Mouse (Mus musculus) forebrain, postnatal 0 days (tissue): ENCODE results near the gene Ppfibp2. TPM values are rescaled to one million over a fixed set of nuclear protein-coding genes. Genes with fewer than 3 reads are reported as not detected.

Experiments used
- ATAC-seq: fragments of 200-750 bp; cut with Nextera tagmentation; 2 replicates; pipeline ENCODE4 v1.8.0; 2017; ENCODE audit warnings: mild to moderate bottlenecking, moderate library complexity
- DNase-seq: peaks from one replicate; pipeline ENCODE4 v3.0.0-alpha.2; 2015
- H3K27ac ChIP-seq: fragments of 300-500 bp; sonication (generic); 2 replicates; pipeline ENCODE4 v1.5.1; 2014; ENCODE audit warnings: low read depth, mild to moderate bottlenecking, antibody characterized with exemption, low read length, moderate library complexity, mixed read lengths
- H3K27me3 ChIP-seq: fragments of 300-500 bp; sonication (generic); 2 replicates; pipeline ENCODE4 v1.6.1; 2014; ENCODE audit warnings: mild to moderate bottlenecking, low read length, mixed read lengths; ENCODE audit not compliant: insufficient read depth
- H3K36me3 ChIP-seq: fragments of 300-500 bp; sonication (generic); 2 replicates; pipeline ENCODE4 v1.6.1; 2014; ENCODE audit warnings: mild to moderate bottlenecking, moderate library complexity; ENCODE audit not compliant: insufficient read depth
- H3K4me1 ChIP-seq: fragments of 300-500 bp; sonication (generic); 2 replicates; pipeline ENCODE4 v1.6.1; 2014; ENCODE audit warnings: antibody characterized with exemption; ENCODE audit not compliant: insufficient read depth
- H3K4me2 ChIP-seq: fragments of 300-500 bp; sonication (generic); 2 replicates; pipeline ENCODE4 v1.6.1; 2014; ENCODE audit warnings: low read depth, mild to moderate bottlenecking, moderate library complexity
- H3K4me3 ChIP-seq: fragments of 300-500 bp; sonication (generic); 2 replicates; pipeline ENCODE4 v1.5.1; 2014; ENCODE audit warnings: low read depth, low read length, mixed read lengths
- H3K9ac ChIP-seq: fragments of 300-500 bp; sonication (generic); 2 replicates; pipeline ENCODE4 v1.6.1; 2014; ENCODE audit warnings: mild to moderate bottlenecking
- H3K9me3 ChIP-seq: fragments of 300-500 bp; sonication (generic); 2 replicates; pipeline ENCODE4 v1.6.1; 2016; ENCODE audit warnings: low read length
- CTCF ChIP-seq: sonication (generic); IDR thresholded peaks from 2 replicates; pipeline ENCODE4 v1.5.1; 2016; ENCODE audit warnings: antibody characterized with exemption, control low read depth, low read depth
- WGBS: fragments of 180-500 bp; shearing (Covaris S2); extraction: QIAGEN DNeasy Blood & Tissue Kit; methylation state at CpG from one replicate; pipeline ENCODE4 v1.1.7; 2014; 5-methylcytosine and 5-hydroxymethylcytosine counted together
- polyA plus RNA-seq: library from polyadenylated mRNA; unstranded; fragments of >200 nt; fragmentation: Nextera tagmentation; extraction: Ambion mirVana; gene quantifications from 2 replicates; pipeline ENCODE4 v1.2.1, GENCODE M21; 2015
- total RNA-seq: library from RNA; depleted of rRNA; stranded (reverse); fragments of >200 nt; gene quantifications from 2 replicates; pipeline ENCODE4 v1.2.3, GENCODE M21; 2014

The Ppfibp2 gene
- total and polyA plus RNA-seq, 2 experiments from 2014 or later: 1.2 to 3.1 TPM

GRCm38 (mm10) chr7:107680151-107680852 is 85.3 kb downstream of the Ppfibp2 start:
- Histone ChIP-seq H3K9me3 (no peaks in the 10 kb centered on the region), H3K9ac (no peak overlapping the region), H3K4me3 (no peak overlapping the region), H3K27me3 (no peaks in the 10 kb centered on the region), H3K27ac (no peak overlapping the region), H3K36me3 (no peaks in the 10 kb centered on the region), H3K4me2 (no peak overlapping the region), H3K4me1 (no peaks in the 10 kb centered on the region)
- 41% methylated on average over 6 of the region's 6 CpGs for WGBS
- no peak for TF ChIP-seq CTCF
- no peak for ATAC-seq
- no peak for DNase-seq

DNA sequence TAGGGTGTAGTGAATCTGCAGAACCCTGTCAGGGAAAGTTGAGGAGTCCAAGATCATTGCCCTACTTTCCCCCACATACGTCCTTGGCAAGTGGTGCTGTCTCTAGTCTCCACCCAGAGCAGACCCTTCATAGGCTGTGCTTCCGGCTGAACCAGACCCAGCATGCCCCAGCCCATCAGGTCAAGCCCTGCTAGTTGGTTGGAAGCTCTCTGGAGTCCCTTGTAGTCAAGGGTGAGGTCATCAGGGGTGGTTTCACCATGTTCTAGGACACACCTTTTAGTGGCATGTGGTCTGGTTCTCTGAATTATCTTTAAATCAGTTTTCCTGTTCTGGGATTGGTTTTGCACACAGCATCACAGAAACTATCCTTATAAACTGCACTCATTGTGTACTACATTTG is 86.3 kb downstream of the Ppfibp2 start:
- Histone ChIP-seq H3K4me3 (no peak overlapping the region), H3K27ac (no peak overlapping the region), H3K4me1 (no peaks in the 10 kb centered on the region), H3K9ac (no peak overlapping the region), H3K9me3 (no peaks in the 10 kb centered on the region), H3K27me3 (no peaks in the 10 kb centered on the region), H3K4me2 (no peak overlapping the region), H3K36me3 (no peaks in the 10 kb centered on the region)
- ATAC-seq (no peak), DNase-seq (no peak)
- TF ChIP-seq CTCF: no peak
- 77% methylated on average over 2 of the region's 2 CpGs for WGBS

- WGBS: 79% methylated on average over 4 of the region's 4 CpGs
- H3K9ac ChIP-seq: no peak overlapping the region
- no peak overlapping the region for H3K27ac ChIP-seq
These were observed 88.2 kb downstream of the Ppfibp2 start for GRCm38 (mm10) chr7:107683162-107683561.

GRCm38 (mm10) chr7:107683622-107684021 is 88.6 kb downstream of the Ppfibp2 start:
- Histone ChIP-seq H3K27me3 (no peaks in the 10 kb centered on the region), H3K9me3 (no peaks in the 10 kb centered on the region), H3K9ac (no peak overlapping the region), H3K4me2 (no peak overlapping the region), H3K36me3 (no peaks in the 10 kb centered on the region), H3K27ac (no peak overlapping the region), H3K4me3 (no peak overlapping the region), H3K4me1 (no peaks in the 10 kb centered on the region)
- ATAC-seq: no peak
- DNase-seq: no peak
- 90% methylated on average over 3 of the region's 3 CpGs for WGBS
- TF ChIP-seq CTCF: no peak

More at GRCm38 (mm10) chr7:107683162-107683561, 88.2 kb downstream of the Ppfibp2 start:
- H3K4me2 ChIP-seq: no peak overlapping the region
- no peak for TF ChIP-seq CTCF
- H3K27me3 ChIP-seq: no peaks in the 10 kb centered on the region
- no peak overlapping the region for H3K4me3 ChIP-seq
- H3K4me1 ChIP-seq: no peaks in the 10 kb centered on the region
- no peaks in the 10 kb centered on the region for H3K36me3 ChIP-seq
- ATAC-seq: no peak
- H3K9me3 ChIP-seq: no peaks in the 10 kb centered on the region
- DNase-seq: no peak

DNA sequence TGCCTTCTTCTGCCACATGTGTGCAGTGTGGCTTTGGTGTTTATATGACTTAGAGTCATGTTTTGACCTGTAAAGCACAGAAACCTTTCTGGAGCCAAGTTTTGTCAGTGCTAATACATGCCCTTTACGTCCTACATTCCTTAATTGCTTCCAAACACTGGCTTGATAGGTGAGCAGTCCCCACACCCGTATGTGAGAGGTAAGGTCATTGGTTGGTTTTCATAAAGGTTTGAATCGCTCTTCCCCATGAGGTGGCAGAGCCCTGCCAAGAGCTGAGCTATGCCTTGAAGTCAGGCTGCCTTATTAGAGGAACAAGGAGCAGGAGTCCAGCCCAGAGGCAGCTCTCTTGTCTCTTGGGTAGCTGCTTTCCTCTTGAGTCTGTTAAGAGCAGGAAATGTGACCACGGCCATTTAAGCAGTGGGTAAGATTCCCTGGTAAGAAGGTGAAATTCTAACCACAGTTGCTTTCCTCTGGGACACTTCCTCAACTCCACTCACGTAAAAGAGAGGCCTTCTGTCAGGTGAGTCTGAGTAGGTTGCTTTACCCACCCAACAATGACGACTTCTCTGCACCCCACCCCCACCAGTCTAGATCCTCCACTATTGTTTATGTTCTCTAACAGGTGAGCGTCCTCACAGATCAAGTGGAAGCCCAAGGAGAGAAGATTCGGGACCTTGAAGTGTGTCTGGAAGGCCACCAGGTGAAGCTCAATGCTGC is 90.4 kb downstream of the Ppfibp2 start:
- TF ChIP-seq CTCF: no peak

DNA sequence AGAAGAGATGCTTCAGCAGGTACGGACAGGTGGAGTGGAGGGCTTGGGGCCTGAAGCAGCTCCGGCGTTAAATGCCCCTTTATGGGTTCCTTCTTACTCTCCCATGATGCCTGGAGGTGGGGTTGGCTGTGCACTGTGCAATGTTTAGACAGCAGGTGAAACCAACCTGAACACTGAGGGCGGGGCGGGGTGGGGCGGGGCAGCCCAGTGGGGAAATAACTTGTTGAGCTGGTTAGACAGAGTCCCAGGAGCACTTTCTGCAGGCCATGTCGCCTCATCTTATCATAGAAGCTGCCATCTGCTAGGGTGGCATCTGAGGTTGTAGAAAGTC is 90.9 kb downstream of the Ppfibp2 start:
- DNase-seq (no peak), ATAC-seq (no peak)
- over 99% methylated on average over 7 of the region's 7 CpGs for WGBS
- no peaks in the 10 kb centered on the region for H3K36me3 ChIP-seq
- H3K9me3 ChIP-seq: no peaks in the 10 kb centered on the region
- TF ChIP-seq CTCF: no peak
- H3K27me3 ChIP-seq: no peaks in the 10 kb centered on the region
- H3K4me2 ChIP-seq: no peak overlapping the region
- no peak overlapping the region for H3K9ac ChIP-seq
- no peak overlapping the region for H3K4me3 ChIP-seq
- no peak overlapping the region for H3K27ac ChIP-seq
- H3K4me1 ChIP-seq: no peaks in the 10 kb centered on the region

More for the DNA sequence above, 90.4 kb downstream of the Ppfibp2 start:
- Histone ChIP-seq H3K36me3 (no peaks in the 10 kb centered on the region), H3K9me3 (no peaks in the 10 kb centered on the region), H3K4me1 (no peaks in the 10 kb centered on the region), H3K4me3 (no peak overlapping the region), H3K4me2 (no peak overlapping the region), H3K27ac (no peak overlapping the region), H3K27me3 (no peaks in the 10 kb centered on the region), H3K9ac (no peak overlapping the region)
- ATAC-seq (no peak), DNase-seq (no peak)
- WGBS: 86% methylated on average over 8 of the region's 8 CpGs

GRCm38 (mm10) chr7:107687412-107687811 is 92.4 kb downstream of the Ppfibp2 start:
- DNase-seq: no peak
- Histone ChIP-seq H3K36me3 (no peaks in the 10 kb centered on the region), H3K4me3 (no peak overlapping the region), H3K4me2 (no peak overlapping the region), H3K27ac (no peak overlapping the region), H3K4me1 (no peaks in the 10 kb centered on the region), H3K9me3 (no peaks in the 10 kb centered on the region), H3K9ac (no peak overlapping the region), H3K27me3 (no peaks in the 10 kb centered on the region)
- WGBS: 24% methylated on average over 3 of the region's 3 CpGs
- ATAC-seq: no peak
- TF ChIP-seq CTCF: no peak
